Mouse (Mus musculus): ENCODE data around the gene Tmem140. TPM values are rescaled to one million over a fixed set of nuclear protein-coding genes. Genes with fewer than 3 reads are reported as not detected.

Gene Tmem140
- not detected in 2 replicates for polyA plus RNA-seq (2012; ENCODE audit: insufficient read depth, insufficient read length, low replicate concordance, missing spikeins)

GRCm38 (mm10) chr6:34862791-34863403 lies at the start of gene Tmem140:
Gene Tmem140 (plus strand): TSS chr6:34863146.
- TF ChIP-seq POLR2A (IDR thresholded peaks at IDR 0.05; ENCODE audit: insufficient read depth, low read depth, low read length) (no peak), CTCF (IDR thresholded peaks at IDR 0.05; ENCODE audit: insufficient read depth, low read depth, low read length) (no peak)
- H3K4me3 ChIP-seq (ENCODE audit: insufficient read depth, low read depth, low read length) = peak within 1 kb of the TSS; percentile 33
- H3K27ac ChIP-seq (ENCODE audit: insufficient read depth, low read depth, low read length) = peak within 1 kb of the TSS; percentile 75
- 64% methylated on average over 11 of the region's 11 CpGs for WGBS
- H3K4me1 ChIP-seq (ENCODE audit: control insufficient read depth, insufficient read depth, low read length) = no peaks in the 10 kb centered on the region

- Histone ChIP-seq H3K4me1 (ENCODE audit: control insufficient read depth, insufficient read depth, low read length) (no peaks in the 10 kb centered on the region), H3K4me3 (ENCODE audit: insufficient read depth, low read depth, low read length) (no peak overlapping the region), H3K27ac (ENCODE audit: insufficient read depth, low read depth, low read length) (no peak overlapping the region)
- TF ChIP-seq POLR2A (IDR thresholded peaks at IDR 0.05; ENCODE audit: insufficient read depth, low read depth, low read length) = no peak
- TF ChIP-seq CTCF (IDR thresholded peaks at IDR 0.05; ENCODE audit: insufficient read depth, low read depth, low read length) = no peak
Observed at GRCm38 (mm10) chr6:34824406-34824805, 38.5 kb upstream of the Tmem140 start.

GRCm38 (mm10) chr6:34832352-34832751 lies 30.6 kb upstream of the Tmem140 start:
- Histone ChIP-seq H3K4me1 (ENCODE audit: control insufficient read depth, insufficient read depth, low read length) (no peaks in the 10 kb centered on the region), H3K4me3 (ENCODE audit: insufficient read depth, low read depth, low read length) (no peak overlapping the region), H3K27ac (ENCODE audit: insufficient read depth, low read depth, low read length) (no peak overlapping the region)
- 91% methylated on average over 5 of the region's 5 CpGs for WGBS
- no peak for TF ChIP-seq POLR2A (IDR thresholded peaks at IDR 0.05; ENCODE audit: insufficient read depth, low read depth, low read length)
- no peak for TF ChIP-seq CTCF (IDR thresholded peaks at IDR 0.05; ENCODE audit: insufficient read depth, low read depth, low read length)

- WGBS = 93% methylated on average over 11 of the region's 11 CpGs
- Histone ChIP-seq H3K27ac (ENCODE audit: insufficient read depth, low read depth, low read length) (no peak overlapping the region), H3K4me1 (ENCODE audit: control insufficient read depth, insufficient read depth, low read length) (no peaks in the 10 kb centered on the region), H3K4me3 (ENCODE audit: insufficient read depth, low read depth, low read length) (no peak overlapping the region)
- TF ChIP-seq POLR2A (IDR thresholded peaks at IDR 0.05; ENCODE audit: insufficient read depth, low read depth, low read length) (no peak), CTCF (IDR thresholded peaks at IDR 0.05; ENCODE audit: insufficient read depth, low read depth, low read length) (no peak)
Observed at GRCm38 (mm10) chr6:34861546-34862053, 1.3 kb upstream of the Tmem140 start.

GRCm38 (mm10) chr6:34862381-34862780 lies 565 bp upstream of the Tmem140 start:
- Histone ChIP-seq H3K27ac (ENCODE audit: insufficient read depth, low read depth, low read length) (peak overlapping the region; percentile 75), H3K4me3 (ENCODE audit: insufficient read depth, low read depth, low read length) (no peak overlapping the region), H3K4me1 (ENCODE audit: control insufficient read depth, insufficient read depth, low read length) (no peaks in the 10 kb centered on the region)
- TF ChIP-seq CTCF (IDR thresholded peaks at IDR 0.05; ENCODE audit: insufficient read depth, low read depth, low read length) (no peak), POLR2A (IDR thresholded peaks at IDR 0.05; ENCODE audit: insufficient read depth, low read depth, low read length) (no peak)
- WGBS = 89% methylated on average over 6 of the region's 6 CpGs

- H3K4me3 ChIP-seq (ENCODE audit: insufficient read depth, low read depth, low read length) = no peak overlapping the region
- 53% methylated on average over 9 of the region's 9 CpGs for WGBS
Observed at GRCm38 (mm10) chr6:34863786-34864514, 1.0 kb downstream of the Tmem140 start.

GRCm38 (mm10) chr6:34865213-34865612 lies 2.3 kb downstream of the Tmem140 start:
- Histone ChIP-seq H3K4me1 (ENCODE audit: control insufficient read depth, insufficient read depth, low read length) (no peaks in the 10 kb centered on the region), H3K4me3 (ENCODE audit: insufficient read depth, low read depth, low read length) (no peak overlapping the region), H3K27ac (ENCODE audit: insufficient read depth, low read depth, low read length) (no peak overlapping the region)
- no peak for TF ChIP-seq CTCF (IDR thresholded peaks at IDR 0.05; ENCODE audit: insufficient read depth, low read depth, low read length)
- WGBS = 80% methylated on average over 5 of the region's 5 CpGs

More at GRCm38 (mm10) chr6:34863786-34864514, 1.0 kb downstream of the Tmem140 start:
- H3K27ac ChIP-seq (ENCODE audit: insufficient read depth, low read depth, low read length) = no peak overlapping the region
- H3K4me1 ChIP-seq (ENCODE audit: control insufficient read depth, insufficient read depth, low read length) = no peaks in the 10 kb centered on the region
- TF ChIP-seq CTCF (IDR thresholded peaks at IDR 0.05; ENCODE audit: insufficient read depth, low read depth, low read length) (no peak), POLR2A (IDR thresholded peaks at IDR 0.05; ENCODE audit: insufficient read depth, low read depth, low read length) (no peak)

DNA sequence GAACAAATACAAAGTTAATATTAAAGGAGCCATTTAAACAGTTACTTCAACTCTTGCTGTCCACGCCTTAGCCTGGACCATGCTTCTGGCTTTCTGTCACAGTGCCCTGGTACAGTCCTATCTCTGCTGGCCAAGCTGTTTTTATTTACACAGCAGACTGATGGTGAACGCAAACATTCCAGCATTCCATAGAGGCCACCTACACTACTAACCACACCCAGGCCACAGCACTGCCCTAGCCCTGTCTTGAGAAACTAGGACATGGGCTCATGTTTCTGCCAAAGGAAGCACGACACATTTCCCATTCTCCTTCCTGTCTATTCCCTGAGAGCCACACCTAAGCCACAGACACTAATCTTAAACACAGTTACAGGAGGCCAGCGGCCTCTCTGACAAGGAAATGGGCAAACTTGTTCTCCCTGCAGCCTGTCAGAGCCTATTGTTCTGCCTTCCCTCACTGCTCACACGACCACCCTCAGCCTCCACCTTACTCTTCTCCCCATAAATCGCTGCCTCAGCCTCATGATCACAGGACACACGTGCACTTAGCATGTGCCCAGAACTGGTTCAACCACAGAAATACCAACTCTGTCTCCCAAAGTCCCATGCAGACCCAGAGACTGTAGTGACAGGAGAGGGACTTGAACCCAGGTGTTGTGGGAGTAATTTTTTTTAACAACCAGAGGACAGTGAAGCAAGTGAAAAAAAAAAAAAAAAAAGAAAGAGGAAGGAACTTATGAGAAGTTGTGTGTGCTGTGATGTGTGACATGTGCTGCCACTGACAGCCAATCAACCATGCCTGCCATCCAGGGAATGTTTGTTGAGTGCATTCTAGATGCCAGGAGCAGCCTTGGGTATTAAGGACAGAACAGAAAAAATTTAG lies 3.0 kb downstream of the Tmem140 start:
- 74% methylated on average over 7 of the region's 7 CpGs for WGBS
- H3K4me3 ChIP-seq (ENCODE audit: insufficient read depth, low read depth, low read length) = no peak overlapping the region
- H3K4me1 ChIP-seq (ENCODE audit: control insufficient read depth, insufficient read depth, low read length) = no peaks in the 10 kb centered on the region
- TF ChIP-seq CTCF (IDR thresholded peaks at IDR 0.05; ENCODE audit: insufficient read depth, low read depth, low read length) = no peak
- no peak for TF ChIP-seq POLR2A (IDR thresholded peaks at IDR 0.05; ENCODE audit: insufficient read depth, low read depth, low read length)
- H3K27ac ChIP-seq (ENCODE audit: insufficient read depth, low read depth, low read length) = no peak overlapping the region
